Mouse (Mus musculus) heart, adult 2 months (tissue): ENCODE results near the gene Trappc10. TPM values are rescaled to one million over a fixed set of nuclear protein-coding genes. Genes with fewer than 3 reads are reported as not detected.

Experiments
- DNase-seq, 2 experiments: peaks; one replicate each; pipeline ENCODE4 v3.0.0; 2021
- H3K27ac ChIP-seq: fragments of 200-600 bp; 2 replicates; pipeline ENCODE4 v1.8.1; 2022
- H3K27me3 ChIP-seq: fragments of 200-500 bp; 2 replicates; pipeline ENCODE4 v1.6.1; 2012; ENCODE audit warnings: mild to moderate bottlenecking, low read length, inconsistent platforms, mixed read lengths; ENCODE audit not compliant: control insufficient read depth, insufficient read depth
- H3K36me3 ChIP-seq: fragments of 200-500 bp; 2 replicates; pipeline ENCODE4 v1.6.1; 2012; ENCODE audit warnings: low read length, inconsistent platforms; ENCODE audit not compliant: control insufficient read depth, insufficient read depth
- H3K4me1 ChIP-seq: fragments of 200-500 bp; 2 replicates; pipeline ENCODE4 v1.6.1; 2011; ENCODE audit warnings: low read length; ENCODE audit not compliant: control insufficient read depth, insufficient read depth
- H3K4me3 ChIP-seq: fragments of 200-600 bp; 2 replicates; pipeline ENCODE4 v1.8.1; 2022
- H3K79me2 ChIP-seq: fragments of 200-500 bp; replicated peaks from 2 replicates; pipeline ENCODE4 v1.6.1; 2012; ENCODE audit warnings: mild to moderate bottlenecking, inconsistent platforms, low read length, moderate library complexity, mixed read lengths; ENCODE audit not compliant: control insufficient read depth, insufficient read depth
- H3K9ac ChIP-seq: fragments of 200-500 bp; 2 replicates; pipeline ENCODE4 v1.6.1; 2012; ENCODE audit warnings: low read depth, mild to moderate bottlenecking, control low read depth, inconsistent platforms, low read length, mixed read lengths
- CTCF ChIP-seq: fragments of 200-600 bp; IDR thresholded peaks from 2 replicates; pipeline ENCODE4 v1.8.1; 2022; ENCODE audit warnings: antibody characterized with exemption, mild to moderate bottlenecking, moderate library complexity
- EP300 ChIP-seq: fragments of 200-500 bp; IDR thresholded peaks from 2 replicates; pipeline ENCODE4 v1.6.1; 2011; ENCODE audit warnings: low read depth, low read length, control low read depth; ENCODE audit not compliant: insufficient read depth
- POLR2A ChIP-seq: fragments of 200-500 bp; IDR thresholded peaks from 2 replicates; pipeline ENCODE4 v1.6.1; 2011; ENCODE audit warnings: mild to moderate bottlenecking, low read depth, low read length, control low read depth; ENCODE audit not compliant: insufficient read depth
- WGBS: fragments of 180-500 bp; shearing (Covaris S2); methylation state at CpG from one replicate; pipeline ENCODE4 v1.1.7; 2018; 5-methylcytosine and 5-hydroxymethylcytosine counted together
- intact Hi-C: fragments of 180-260 bp; cut with DNase I; formaldehyde crosslinking; loops from one replicate; pipeline ENCODE4 v1.15.1; 2025
- polyA plus RNA-seq: library from polyadenylated mRNA; depleted of rRNA; stranded (reverse); fragments of >200 nt; gene quantifications from 2 replicates; pipeline ENCODE4 v1.2.3, GENCODE M21; 2012
- total RNA-seq, 2 experiments: library from RNA; stranded (reverse); gene quantifications; 2 replicates each; pipeline ENCODE4 v1.2.3; 2021

Trappc10 gene
- total and polyA plus RNA-seq, 3 experiments: 37.4 to 52.9 (median 43.8) TPM

DNA sequence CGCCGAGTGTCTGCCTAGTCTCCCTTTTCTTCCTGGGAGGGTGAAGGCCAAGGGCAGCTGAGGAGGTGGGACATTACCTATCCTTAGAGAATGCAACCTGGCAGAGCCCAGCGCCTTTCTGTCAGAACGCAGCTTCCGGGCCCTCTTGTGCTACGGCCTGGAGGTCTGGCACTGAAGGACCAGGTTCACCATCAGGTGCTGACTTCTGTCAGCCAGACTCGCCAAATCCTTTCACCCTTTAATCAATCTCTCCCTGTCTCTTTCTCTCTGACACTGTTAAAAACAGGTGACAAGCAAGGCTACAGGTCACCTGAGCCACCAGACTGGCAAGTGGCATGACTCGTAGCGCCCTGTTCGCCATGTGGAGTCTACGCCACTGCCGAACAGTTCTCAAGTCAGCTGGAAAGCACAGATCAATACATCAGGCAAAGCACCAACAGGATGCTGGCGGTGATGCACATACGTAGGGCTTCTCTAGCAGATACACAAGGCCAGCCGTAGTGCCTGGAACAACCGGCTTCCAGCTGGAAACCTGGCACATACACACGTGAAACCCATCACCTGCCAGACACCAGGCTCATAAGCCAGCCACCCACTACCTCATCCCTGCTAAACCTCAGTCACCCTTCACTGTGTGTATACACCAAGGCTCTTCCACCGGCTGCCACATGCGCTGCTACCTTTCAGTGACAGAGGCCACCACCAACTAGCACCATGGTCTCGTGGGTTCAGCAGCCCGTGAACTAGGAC, 79.0 kb downstream of the Trappc10 start:
- intact Hi-C loops: no loop called here
- H3K4me1 ChIP-seq: peaks cover 9% of the 10 kb centered on the region
- DNase-seq: no peak
- H3K27me3 ChIP-seq: no peaks in the 10 kb centered on the region
- H3K4me3 ChIP-seq: no peak overlapping the region
- H3K79me2 ChIP-seq: no peaks in the 10 kb centered on the region
- no peaks in the 10 kb centered on the region for H3K36me3 ChIP-seq
- H3K27ac ChIP-seq: no peak overlapping the region
- 89% methylated on average over 21 of the region's 21 CpGs for WGBS
- H3K9ac ChIP-seq: no peak overlapping the region
- TF ChIP-seq CTCF: no peak
- TF ChIP-seq POLR2A: no peak
- TF ChIP-seq EP300: no peak

DNA sequence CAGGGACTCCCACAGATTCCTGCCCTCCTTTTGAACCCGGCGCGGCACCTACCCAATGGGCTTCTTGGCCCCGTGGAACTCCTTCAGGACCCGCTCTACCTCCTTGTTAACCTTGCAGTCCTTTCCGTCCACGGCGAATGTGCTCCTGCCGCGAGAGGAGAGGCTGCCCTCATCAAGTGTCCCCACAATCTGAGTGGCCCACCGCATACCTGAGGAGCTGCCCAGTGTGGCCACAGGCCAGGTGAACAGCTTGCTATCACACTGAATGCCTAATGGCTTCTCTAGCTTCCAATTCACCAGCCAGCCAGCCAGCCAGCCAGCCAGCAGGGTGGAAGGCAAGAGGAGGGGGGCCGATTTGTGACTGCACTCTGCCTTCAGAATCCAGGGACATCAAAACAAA, 79.7 kb downstream of the Trappc10 start:
- DNase-seq: no peak
- intact Hi-C loops: no loop called here
- TF ChIP-seq EP300 (no peak), CTCF (no peak), POLR2A (no peak)
- WGBS: 78% methylated on average over 12 of the region's 12 CpGs
- H3K4me3 ChIP-seq: no peak overlapping the region
- H3K79me2 ChIP-seq: no peaks in the 10 kb centered on the region
- H3K36me3 ChIP-seq: no peaks in the 10 kb centered on the region
- no peak overlapping the region for H3K27ac ChIP-seq
- no peak overlapping the region for H3K9ac ChIP-seq
- peaks cover 11% of the 10 kb centered on the region for H3K4me1 ChIP-seq
- no peaks in the 10 kb centered on the region for H3K27me3 ChIP-seq

DNA sequence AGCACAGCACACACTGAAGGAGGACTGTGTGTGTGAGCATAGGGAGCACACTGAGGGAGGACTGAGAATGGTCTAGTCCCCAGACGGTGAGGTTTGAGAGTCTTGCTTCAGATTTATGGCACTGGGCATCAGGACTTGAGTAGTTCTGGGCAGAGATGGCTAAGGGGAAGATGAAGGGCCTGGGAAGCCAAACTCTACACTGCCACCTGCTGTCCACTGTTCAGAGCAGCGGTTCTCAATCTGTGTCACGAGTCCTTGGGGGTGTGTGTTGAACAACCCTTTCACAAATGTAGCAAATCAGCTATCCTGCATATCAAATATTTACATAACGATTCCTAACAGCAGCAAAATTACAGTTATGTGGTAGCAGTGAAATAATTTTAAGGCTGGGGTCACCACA, 80.5 kb downstream of the Trappc10 start:
- WGBS: 17% methylated on average over 4 of the region's 4 CpGs
- intact Hi-C loops: no loop called here
- peak; percentile 67 to 73 for DNase-seq
- Histone ChIP-seq H3K4me3 (no peak overlapping the region), H3K27ac (no peak overlapping the region), H3K9ac (no peak overlapping the region), H3K4me1 (peaks cover 11% of the 10 kb centered on the region), H3K36me3 (no peaks in the 10 kb centered on the region), H3K79me2 (no peaks in the 10 kb centered on the region), H3K27me3 (no peaks in the 10 kb centered on the region)
- TF ChIP-seq CTCF (peak; percentile 89), EP300 (no peak), POLR2A (no peak)

DNA sequence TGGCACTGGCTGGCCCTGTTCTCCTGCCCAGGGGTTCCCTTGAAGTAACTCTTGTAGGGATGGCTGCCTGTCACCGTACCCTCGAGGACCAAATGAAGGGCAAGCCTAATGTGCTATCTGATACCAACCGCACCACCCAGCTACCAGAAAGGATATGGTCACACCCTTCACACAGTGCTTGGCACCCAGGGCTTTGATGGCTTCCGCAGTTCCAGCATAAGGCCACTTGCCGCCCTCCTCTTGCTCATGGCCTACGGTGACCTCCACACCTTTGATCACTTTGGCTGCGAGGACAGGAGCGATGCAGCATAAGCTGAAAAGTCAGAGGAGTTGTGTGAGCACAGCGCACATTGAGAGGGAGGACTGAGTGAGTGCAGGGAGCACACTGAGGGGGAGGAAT, 81.2 kb downstream of the Trappc10 start:
- H3K4me3 ChIP-seq: no peak overlapping the region
- H3K36me3 ChIP-seq: no peaks in the 10 kb centered on the region
- H3K27me3 ChIP-seq: no peaks in the 10 kb centered on the region
- no peak for DNase-seq
- H3K4me1 ChIP-seq: peaks cover 7% of the 10 kb centered on the region
- H3K79me2 ChIP-seq: no peaks in the 10 kb centered on the region
- H3K9ac ChIP-seq: no peak overlapping the region
- WGBS: 92% methylated on average over 9 of the region's 9 CpGs
- no peak for TF ChIP-seq POLR2A
- TF ChIP-seq CTCF: no peak
- TF ChIP-seq EP300: no peak
- intact Hi-C loops: no loop called here
- no peak overlapping the region for H3K27ac ChIP-seq

DNA sequence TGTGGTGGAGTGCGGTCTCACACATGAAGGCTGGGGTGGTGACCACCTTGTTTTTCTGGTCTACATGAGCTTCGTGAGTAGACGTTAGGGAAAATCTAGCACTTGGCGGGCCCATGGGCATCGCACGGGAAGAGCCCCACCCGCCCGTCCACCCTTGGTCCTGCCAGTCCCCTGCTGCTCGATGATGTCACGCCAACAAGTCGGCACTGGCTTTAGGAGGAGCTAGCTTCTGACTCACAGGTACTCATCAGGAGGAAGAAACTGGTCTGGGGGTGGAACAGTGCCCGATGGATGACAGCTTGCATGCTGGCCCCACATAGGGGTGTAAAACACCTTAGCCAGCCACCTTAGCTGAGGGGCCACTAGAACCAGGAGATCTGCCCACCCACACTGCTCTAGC, 81.8 kb downstream of the Trappc10 start:
- Histone ChIP-seq H3K9ac (no peak overlapping the region), H3K4me1 (peaks cover 7% of the 10 kb centered on the region), H3K27me3 (no peaks in the 10 kb centered on the region), H3K36me3 (no peaks in the 10 kb centered on the region), H3K79me2 (no peaks in the 10 kb centered on the region), H3K4me3 (no peak overlapping the region), H3K27ac (no peak overlapping the region)
- intact Hi-C loops: no loop called here
- WGBS: 88% methylated on average over 12 of the region's 12 CpGs
- no peak for DNase-seq
- TF ChIP-seq EP300 (no peak), CTCF (no peak), POLR2A (no peak)

DNA sequence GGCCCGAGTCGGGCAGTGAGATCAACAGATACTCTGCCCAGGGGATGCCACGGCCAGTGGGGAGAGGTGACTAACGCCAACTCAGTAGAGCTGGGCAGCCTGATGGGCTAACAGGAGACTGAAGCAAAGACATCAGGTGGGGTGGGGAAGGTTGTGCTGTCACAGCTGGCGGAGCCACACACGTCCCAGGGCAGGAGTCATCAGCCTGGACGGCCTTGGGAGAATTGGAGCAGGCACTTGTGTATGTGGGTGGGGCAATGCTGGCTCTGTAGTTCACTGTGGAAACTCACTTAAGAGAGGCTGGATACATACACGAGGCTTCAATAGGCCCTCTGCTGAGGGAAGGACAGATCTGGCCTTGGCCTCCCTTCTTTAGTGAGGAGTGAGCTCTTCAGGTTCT, 83.3 kb downstream of the Trappc10 start:
- WGBS: 81% methylated on average over 8 of the region's 8 CpGs
- Histone ChIP-seq H3K36me3 (no peaks in the 10 kb centered on the region), H3K27ac (no peak overlapping the region), H3K79me2 (no peaks in the 10 kb centered on the region), H3K27me3 (no peaks in the 10 kb centered on the region), H3K4me1 (peaks cover 7% of the 10 kb centered on the region), H3K9ac (no peak overlapping the region), H3K4me3 (no peak overlapping the region)
- intact Hi-C loops: no loop called here
- TF ChIP-seq CTCF (no peak), POLR2A (no peak), EP300 (no peak)
- DNase-seq: no peak
